Mouse (Mus musculus): ENCODE measurements at regions not wholly inside any gene's neighbourhood (a gene's known extent, or its start where the extent isn't known, plus 50 kb on each side); places are given as distances from the start of the nearest gene placed in this dataset.

DNA sequence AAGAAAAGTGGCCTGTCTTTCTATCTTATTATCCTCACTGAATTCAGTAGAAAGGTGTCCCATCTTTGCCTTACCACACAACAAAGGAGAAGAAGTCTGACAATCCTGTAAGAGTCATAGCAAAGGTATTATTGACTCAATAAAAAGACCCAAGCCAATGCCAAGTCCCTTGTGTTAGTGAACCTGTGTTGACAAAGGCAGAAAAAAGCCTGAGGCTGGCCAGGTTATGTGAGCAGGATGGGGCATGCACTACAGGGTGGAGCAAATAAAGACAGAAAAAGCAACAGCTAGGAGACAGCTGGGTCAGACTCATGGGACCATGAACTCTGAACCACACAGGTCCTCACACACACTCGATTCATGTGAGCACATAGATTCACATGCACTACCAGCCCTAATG is 59.7 kb upstream of the Hpf1 start:
- DNase-seq (ENCODE audit: extremely low spot score in 1 of 2, low spot score in 1 of 2), result no peak

DNA sequence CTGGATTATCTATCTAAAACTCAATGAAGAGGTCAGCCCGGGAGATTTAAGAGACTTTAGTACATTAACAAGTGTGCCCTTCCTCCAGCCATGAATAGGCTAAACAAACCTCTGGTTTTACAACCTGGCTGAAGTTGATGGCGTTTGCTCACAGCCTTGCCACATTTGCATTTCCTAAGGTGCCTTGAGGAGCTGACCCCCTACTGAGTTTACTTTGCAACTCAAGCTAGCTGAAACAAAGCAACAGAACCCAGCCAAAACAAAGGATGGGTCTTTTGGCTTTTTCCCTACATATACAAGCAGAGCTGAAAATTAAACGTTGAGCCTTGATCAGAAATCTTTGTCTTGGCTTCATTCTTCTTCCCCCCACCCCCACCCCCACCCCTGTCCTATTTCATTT is 51.7 kb upstream of the Hpf1 start:
- no peak for DNase-seq (ENCODE audit: extremely low spot score in 1 of 2, low spot score in 1 of 2)
